Mouse (Mus musculus) small intestine, adult 2 months (tissue): ENCODE measurements around the gene Fam219b.

Experiments used
- CTCF ChIP-seq: fragments of 200-500 bp; IDR thresholded peaks from 2 replicates; pipeline ENCODE4 v1.5.1; 2012; ENCODE audit warnings: low read depth, mild to moderate bottlenecking, control low read depth, inconsistent platforms, low read length, moderate library complexity, mixed read lengths; ENCODE audit not compliant: insufficient replicate concordance, insufficient read length; ENCODE audit errors: extremely low read depth
- POLR2A ChIP-seq: fragments of 200-500 bp; IDR thresholded peaks from 2 replicates; pipeline ENCODE4 v1.6.1; 2012; ENCODE audit warnings: low read depth, mild to moderate bottlenecking, control low read depth, inconsistent platforms, low read length, moderate library complexity

DNA sequence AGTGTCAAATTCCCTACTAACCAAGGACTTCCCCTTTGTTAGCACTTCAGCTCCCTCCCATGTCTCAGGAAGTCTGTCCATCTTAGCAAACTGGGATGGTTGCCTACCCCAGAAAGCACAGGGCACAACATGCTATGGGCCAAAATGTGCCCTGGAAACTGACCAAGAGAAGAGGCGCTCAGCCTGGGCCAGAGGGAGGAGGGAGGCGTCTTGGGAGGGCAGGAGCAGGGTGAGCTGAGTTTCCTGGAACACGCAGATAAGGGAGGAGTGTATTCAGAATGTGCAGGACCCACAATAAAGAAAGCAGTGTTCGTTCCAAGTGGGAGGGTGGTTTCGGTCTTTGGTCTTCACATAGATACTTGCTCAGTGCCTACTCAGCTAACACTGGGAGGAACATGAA is 10.0 kb downstream of the Fam219b start:
- no peak for TF ChIP-seq CTCF
- no peak for TF ChIP-seq POLR2A
